Mouse (Mus musculus): ENCODE measurements around the gene Lama5. TPM values are rescaled to one million over a fixed set of nuclear protein-coding genes. Genes with fewer than 3 reads are reported as not detected.
"Not testable (repeated sequence)": the region's sequence is repeated elsewhere in the genome, so short reads cannot be mapped to it uniquely, and the experiment has no call there.

Gene Lama5
- polyA plus RNA-seq, 1 experiment from 2014 or later: 28.2 TPM

GRCm38 (mm10) chr2:180184752-180185109 lies 40.9 kb downstream of the Lama5 start:
- 77% methylated on average over 6 of the region's 6 CpGs for WGBS
- H3K36me3 ChIP-seq (ENCODE audit: control insufficient read depth, insufficient read depth, low read length): 0 out of 2 replicates have a peak, but pooled peaks cover 7% of the 10 kb centered on the region
- no peak overlapping the region for H3K9ac ChIP-seq (ENCODE audit: low read depth, low read length)
- no peak for DNase-seq (ENCODE audit: low spot score)
- ATAC-seq (ENCODE audit: low read depth): no peak
- no peaks in the 10 kb centered on the region for H3K9me3 ChIP-seq (ENCODE audit: control insufficient read depth, low read length)
- no peaks in the 10 kb centered on the region for H3K27me3 ChIP-seq (replicated peaks; ENCODE audit: control insufficient read depth, insufficient read depth, low read length)
- no peak overlapping the region for H3K4me3 ChIP-seq (ENCODE audit: low read depth, low read length)
- no peaks in the 10 kb centered on the region for H3K4me1 ChIP-seq (ENCODE audit: control insufficient read depth, insufficient read depth, low read length)
- H3K4me2 ChIP-seq (ENCODE audit: low read depth, low read length): no peak overlapping the region
- H3K27ac ChIP-seq (replicated peaks; ENCODE audit: low read depth, low read length): no peak overlapping the region

GRCm38 (mm10) chr2:180184011-180184751 lies 41.5 kb downstream of the Lama5 start:
- Histone ChIP-seq H3K4me3 (ENCODE audit: low read depth, low read length) (no peak overlapping the region), H3K27me3 (replicated peaks; ENCODE audit: control insufficient read depth, insufficient read depth, low read length) (no peaks in the 10 kb centered on the region), H3K27ac (replicated peaks; ENCODE audit: low read depth, low read length) (no peak overlapping the region), H3K9me3 (ENCODE audit: control insufficient read depth, low read length) (no peaks in the 10 kb centered on the region), H3K9ac (ENCODE audit: low read depth, low read length) (no peak overlapping the region), H3K36me3 (ENCODE audit: control insufficient read depth, insufficient read depth, low read length) (peaks cover 13% of the 10 kb centered on the region; the same call in 1 of the 2 replicates), H3K4me2 (ENCODE audit: low read depth, low read length) (no peak overlapping the region), H3K4me1 (ENCODE audit: control insufficient read depth, insufficient read depth, low read length) (no peaks in the 10 kb centered on the region)
- 77% methylated on average over 23 of the region's 24 CpGs for WGBS
- DNase-seq (ENCODE audit: low spot score) (no peak), ATAC-seq (ENCODE audit: low read depth) (no peak)

GRCm38 (mm10) chr2:180181542-180181941 lies 44.1 kb downstream of the Lama5 start:
- H3K9ac ChIP-seq (ENCODE audit: low read depth, low read length): no peak overlapping the region
- H3K9me3 ChIP-seq (ENCODE audit: control insufficient read depth, low read length): no peaks in the 10 kb centered on the region
- no peak overlapping the region for H3K4me2 ChIP-seq (ENCODE audit: low read depth, low read length)
- H3K4me3 ChIP-seq (ENCODE audit: low read depth, low read length): no peak overlapping the region
- H3K27me3 ChIP-seq (replicated peaks; ENCODE audit: control insufficient read depth, insufficient read depth, low read length): no peaks in the 10 kb centered on the region
- ATAC-seq (ENCODE audit: low read depth) (no peak), DNase-seq (ENCODE audit: low spot score) (no peak)
- no peaks in the 10 kb centered on the region for H3K4me1 ChIP-seq (ENCODE audit: control insufficient read depth, insufficient read depth, low read length)
- peaks cover 39% of the 10 kb centered on the region for H3K36me3 ChIP-seq (ENCODE audit: control insufficient read depth, insufficient read depth, low read length)
- H3K27ac ChIP-seq (replicated peaks; ENCODE audit: low read depth, low read length): no peak overlapping the region
- WGBS: 83% methylated on average over 9 of the region's 9 CpGs

GRCm38 (mm10) chr2:180175725-180176124 lies 49.9 kb downstream of the Lama5 start:
- H3K9ac ChIP-seq (ENCODE audit: low read depth, low read length): no peak overlapping the region
- H3K36me3 ChIP-seq (ENCODE audit: control insufficient read depth, insufficient read depth, low read length): peaks cover 69% of the 10 kb centered on the region
- no peak overlapping the region for H3K27ac ChIP-seq (replicated peaks; ENCODE audit: low read depth, low read length)
- H3K27me3 ChIP-seq (replicated peaks; ENCODE audit: control insufficient read depth, insufficient read depth, low read length): no peaks in the 10 kb centered on the region
- ATAC-seq (ENCODE audit: low read depth): no peak
- 88% methylated on average over 7 of the region's 7 CpGs for WGBS
- no peak for DNase-seq (ENCODE audit: low spot score)
- H3K4me3 ChIP-seq (ENCODE audit: low read depth, low read length): no peak overlapping the region
- H3K4me1 ChIP-seq (ENCODE audit: control insufficient read depth, insufficient read depth, low read length): peaks cover 14% of the 10 kb centered on the region; the same call in 1 of the 2 replicates
- H3K9me3 ChIP-seq (ENCODE audit: control insufficient read depth, low read length): no peaks in the 10 kb centered on the region
- H3K4me2 ChIP-seq (ENCODE audit: low read depth, low read length): no peak overlapping the region

- Histone ChIP-seq H3K9ac (ENCODE audit: low read depth, low read length) (no peak overlapping the region), H3K4me1 (ENCODE audit: control insufficient read depth, insufficient read depth, low read length) (peaks cover 14% of the 10 kb centered on the region; the same call in 1 of the 2 replicates), H3K36me3 (ENCODE audit: control insufficient read depth, insufficient read depth, low read length) (peaks cover 60% of the 10 kb centered on the region), H3K27ac (replicated peaks; ENCODE audit: low read depth, low read length) (no peak overlapping the region), H3K9me3 (ENCODE audit: control insufficient read depth, low read length) (no peaks in the 10 kb centered on the region), H3K4me2 (ENCODE audit: low read depth, low read length) (no peak overlapping the region), H3K27me3 (replicated peaks; ENCODE audit: control insufficient read depth, insufficient read depth, low read length) (no peaks in the 10 kb centered on the region), H3K4me3 (ENCODE audit: low read depth, low read length) (no peak overlapping the region)
- WGBS: 96% methylated on average over 5 of the region's 5 CpGs
- DNase-seq (ENCODE audit: low spot score) (no peak), ATAC-seq (ENCODE audit: low read depth) (no peak)
These were observed 51.5 kb downstream of the Lama5 start for GRCm38 (mm10) chr2:180174121-180174520.

- not testable (repeated sequence) for ATAC-seq (ENCODE audit: low read depth); H3K27me3 ChIP-seq (replicated peaks; ENCODE audit: control insufficient read depth, insufficient read depth, low read length); DNase-seq (ENCODE audit: low spot score); H3K9me3 ChIP-seq (ENCODE audit: control insufficient read depth, low read length); H3K27ac ChIP-seq (replicated peaks; ENCODE audit: low read depth, low read length); H3K9ac ChIP-seq (ENCODE audit: low read depth, low read length)
- Histone ChIP-seq H3K36me3 (ENCODE audit: control insufficient read depth, insufficient read depth, low read length) (peaks cover 56% of the 10 kb centered on the region), H3K4me3 (ENCODE audit: low read depth, low read length) (0 out of 2 replicates have a peak overlapping the region, but pooled peaks have one; percentile 2), H3K4me2 (ENCODE audit: low read depth, low read length) (peak overlapping the region; percentile 96; the same call in 1 of the 2 replicates), H3K4me1 (ENCODE audit: control insufficient read depth, insufficient read depth, low read length) (peaks cover 14% of the 10 kb centered on the region; the same call in 1 of the 2 replicates)
- WGBS: 91% methylated on average over 8 of the region's 8 CpGs
These were observed 51.9 kb downstream of the Lama5 start for GRCm38 (mm10) chr2:180173711-180174110.

- ATAC-seq (ENCODE audit: low read depth): no peak
- peak overlapping the region; percentile 97 for H3K4me3 ChIP-seq (ENCODE audit: low read depth, low read length)
- WGBS: 72% methylated on average over 4 of the region's 4 CpGs
These were observed 52.5 kb downstream of the Lama5 start for GRCm38 (mm10) chr2:180173163-180173562.

GRCm38 (mm10) chr2:180172152-180172551 lies 53.5 kb downstream of the Lama5 start:
- DNase-seq (ENCODE audit: low spot score) (no peak), ATAC-seq (ENCODE audit: low read depth) (no peak)
- H3K9ac ChIP-seq (ENCODE audit: low read depth, low read length): peak overlapping the region; percentile 97
- 7% methylated on average over 5 of the region's 9 CpGs for WGBS
- H3K27me3 ChIP-seq (replicated peaks; ENCODE audit: control insufficient read depth, insufficient read depth, low read length): no peaks in the 10 kb centered on the region
- H3K9me3 ChIP-seq (ENCODE audit: control insufficient read depth, low read length): no peaks in the 10 kb centered on the region
- 0 out of 2 replicates have a peak overlapping the region, but pooled peaks have one; percentile 21 for H3K27ac ChIP-seq (replicated peaks; ENCODE audit: low read depth, low read length)
- peaks cover 14% of the 10 kb centered on the region; the same call in 1 of the 2 replicates for H3K4me1 ChIP-seq (ENCODE audit: control insufficient read depth, insufficient read depth, low read length)
- peaks cover 41% of the 10 kb centered on the region for H3K36me3 ChIP-seq (ENCODE audit: control insufficient read depth, insufficient read depth, low read length)
- H3K4me2 ChIP-seq (ENCODE audit: low read depth, low read length): peak overlapping the region; percentile 96
- peak overlapping the region; percentile 97 for H3K4me3 ChIP-seq (ENCODE audit: low read depth, low read length)

More at GRCm38 (mm10) chr2:180173163-180173562, 52.5 kb downstream of the Lama5 start:
- peak overlapping the region; percentile 96 for H3K4me2 ChIP-seq (ENCODE audit: low read depth, low read length)
- peaks cover 51% of the 10 kb centered on the region for H3K36me3 ChIP-seq (ENCODE audit: control insufficient read depth, insufficient read depth, low read length)
- no peak overlapping the region for H3K27ac ChIP-seq (replicated peaks; ENCODE audit: low read depth, low read length)
- H3K4me1 ChIP-seq (ENCODE audit: control insufficient read depth, insufficient read depth, low read length): peaks cover 14% of the 10 kb centered on the region; the same call in 1 of the 2 replicates
- no peaks in the 10 kb centered on the region for H3K9me3 ChIP-seq (ENCODE audit: control insufficient read depth, low read length)
- no peaks in the 10 kb centered on the region for H3K27me3 ChIP-seq (replicated peaks; ENCODE audit: control insufficient read depth, insufficient read depth, low read length)
- H3K9ac ChIP-seq (ENCODE audit: low read depth, low read length): peak overlapping the region; percentile 97; the same call in 1 of the 2 replicates
- DNase-seq (ENCODE audit: low spot score): no peak
